Mouse (Mus musculus): ENCODE measurements around the gene Dars.

Dars gene

DNA sequence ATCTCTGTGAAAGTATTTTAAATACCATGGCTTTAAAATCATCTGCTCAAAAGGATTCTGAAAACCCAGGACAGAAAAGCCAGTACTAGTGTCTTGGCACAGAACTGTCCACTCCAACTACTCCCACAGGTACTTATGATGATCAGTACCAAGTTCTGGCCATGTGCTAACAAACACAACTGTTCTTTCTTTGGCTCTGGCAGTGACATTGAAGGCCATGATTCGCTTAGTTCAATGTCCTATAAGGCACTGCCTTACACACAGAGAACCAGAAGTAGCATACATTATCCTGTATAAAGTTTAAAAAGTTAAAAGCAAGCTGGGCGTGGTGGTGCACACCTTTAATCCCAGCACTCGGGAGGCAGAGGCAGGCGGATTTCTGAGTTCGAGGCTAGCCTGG lies 6.0 kb downstream of the Dars start:
- no peak for DNase-seq

DNA sequence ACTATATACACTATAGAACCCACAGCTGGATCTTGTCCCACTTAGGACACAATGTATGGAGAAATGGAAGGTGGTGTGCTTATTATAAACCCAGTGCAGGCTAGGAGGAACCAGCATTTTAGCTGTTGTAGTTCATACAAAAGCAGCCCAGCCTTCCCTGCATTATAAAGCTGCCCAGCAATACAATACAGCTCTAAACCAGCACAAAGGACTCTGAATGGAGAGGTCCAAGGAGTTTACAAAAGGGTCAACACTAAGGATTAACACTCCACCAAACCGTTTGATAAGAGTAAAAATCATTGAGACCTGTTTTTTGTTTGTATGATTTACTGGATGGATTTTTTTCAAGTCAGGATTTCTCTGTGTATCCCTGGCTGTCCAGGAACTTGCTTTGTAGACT lies 10.3 kb downstream of the Dars start:
- DNase-seq = no peak

DNA sequence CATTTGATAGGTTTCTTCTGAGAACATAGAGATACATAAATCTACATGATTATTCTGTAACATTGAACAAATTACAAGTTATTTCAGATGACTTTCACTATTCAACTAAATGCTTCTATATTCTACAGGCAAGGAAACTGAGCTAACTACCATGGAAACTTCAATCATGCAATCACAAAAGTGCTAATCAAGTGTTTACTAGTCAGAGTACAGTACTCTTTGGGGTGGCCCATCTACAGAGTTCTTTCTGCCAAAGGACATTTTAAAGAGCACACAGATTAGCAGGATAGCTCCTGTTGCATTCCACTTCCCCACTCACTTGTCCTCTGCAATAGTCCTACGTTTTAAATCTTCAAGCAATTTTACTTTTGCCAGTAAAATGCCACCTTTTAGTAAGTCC lies 11.5 kb downstream of the Dars start:
- DNase-seq = no peak

DNA sequence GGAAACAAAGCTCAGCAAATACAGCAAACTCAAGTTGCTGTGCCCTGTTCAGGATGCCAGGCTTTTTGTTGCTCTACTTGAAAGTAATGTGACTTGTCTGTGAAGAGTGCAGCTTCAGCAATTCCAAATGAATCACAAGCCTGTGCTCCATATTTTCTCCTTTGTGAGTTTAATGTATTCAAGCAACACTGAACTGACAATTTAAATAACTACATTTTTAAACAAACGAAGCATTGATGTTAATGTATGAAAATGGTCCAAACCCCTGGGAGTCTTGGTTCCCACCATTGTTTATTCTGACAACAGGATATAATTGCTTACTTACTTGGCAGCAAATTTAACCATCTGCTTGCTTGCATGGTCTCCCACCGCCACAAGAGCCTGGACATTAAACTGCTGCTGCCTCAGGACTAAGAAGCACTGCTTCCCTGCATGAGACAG lies 12.1 kb downstream of the Dars start:
- DNase-seq = peak; percentile 27

DNA sequence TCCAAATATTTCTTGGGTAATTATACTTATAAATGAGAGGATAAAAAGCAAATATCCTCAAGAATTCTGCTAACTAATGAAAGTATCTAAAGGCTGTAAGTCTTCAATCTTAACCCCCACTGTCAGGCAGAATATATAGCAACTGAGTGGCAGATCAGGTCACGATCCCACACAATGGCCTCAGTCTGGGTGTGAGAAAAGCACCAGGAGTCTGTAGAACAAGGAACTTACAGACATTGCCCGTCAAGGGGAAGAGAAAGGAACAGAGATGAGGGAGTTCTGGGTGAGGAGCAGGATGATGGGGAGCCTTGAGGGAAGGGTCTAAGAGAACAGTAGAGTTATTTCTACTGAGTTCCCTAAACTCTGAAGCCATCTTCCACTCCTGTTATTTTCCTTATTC lies 16.2 kb downstream of the Dars start:
- DNase-seq = no peak

DNA sequence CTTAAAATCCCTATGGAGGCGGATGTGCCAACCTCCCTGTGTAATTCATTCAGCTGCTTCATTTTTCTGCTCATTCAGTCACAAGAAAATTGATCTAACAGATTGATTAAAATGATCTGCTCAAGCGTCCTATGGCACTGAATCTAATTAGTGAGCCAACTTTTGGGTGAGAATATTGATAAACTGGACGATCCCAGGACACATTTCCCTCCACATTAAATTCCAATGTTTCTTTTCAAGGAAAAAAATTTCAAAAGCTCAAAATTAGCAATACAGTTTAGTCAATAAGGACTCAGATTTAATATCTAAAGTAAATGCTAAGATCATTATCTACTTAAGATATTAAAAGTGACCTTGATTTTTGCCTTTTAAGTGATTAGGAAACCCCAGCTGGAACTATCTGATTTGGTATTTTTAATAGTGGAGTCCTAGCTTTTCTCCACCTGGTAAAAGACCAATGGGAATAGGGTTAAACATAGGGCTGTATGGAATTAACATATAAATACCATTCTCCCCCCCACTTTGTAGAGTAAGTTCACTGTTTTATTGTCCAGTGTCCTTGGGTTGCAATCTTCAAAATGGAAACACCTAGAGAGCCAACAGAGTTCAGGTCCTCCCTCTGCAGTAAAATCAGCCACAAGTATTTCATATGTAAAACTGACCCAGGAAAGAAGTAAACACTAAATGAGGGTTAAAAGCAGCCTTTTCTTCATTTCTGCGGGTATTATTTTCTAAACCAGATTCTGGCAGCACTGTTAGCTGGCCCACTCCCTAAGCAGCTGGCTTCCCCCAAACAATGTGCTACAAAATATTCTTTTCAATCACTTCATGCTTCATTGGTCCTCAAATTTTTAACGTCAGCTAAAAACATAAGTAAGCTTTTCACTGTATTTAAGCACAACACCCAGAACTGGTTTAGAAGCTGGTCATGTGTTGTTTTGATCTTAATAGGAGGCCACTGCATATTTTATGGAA lies 16.9 kb downstream of the Dars start:
- no peak for DNase-seq

DNA sequence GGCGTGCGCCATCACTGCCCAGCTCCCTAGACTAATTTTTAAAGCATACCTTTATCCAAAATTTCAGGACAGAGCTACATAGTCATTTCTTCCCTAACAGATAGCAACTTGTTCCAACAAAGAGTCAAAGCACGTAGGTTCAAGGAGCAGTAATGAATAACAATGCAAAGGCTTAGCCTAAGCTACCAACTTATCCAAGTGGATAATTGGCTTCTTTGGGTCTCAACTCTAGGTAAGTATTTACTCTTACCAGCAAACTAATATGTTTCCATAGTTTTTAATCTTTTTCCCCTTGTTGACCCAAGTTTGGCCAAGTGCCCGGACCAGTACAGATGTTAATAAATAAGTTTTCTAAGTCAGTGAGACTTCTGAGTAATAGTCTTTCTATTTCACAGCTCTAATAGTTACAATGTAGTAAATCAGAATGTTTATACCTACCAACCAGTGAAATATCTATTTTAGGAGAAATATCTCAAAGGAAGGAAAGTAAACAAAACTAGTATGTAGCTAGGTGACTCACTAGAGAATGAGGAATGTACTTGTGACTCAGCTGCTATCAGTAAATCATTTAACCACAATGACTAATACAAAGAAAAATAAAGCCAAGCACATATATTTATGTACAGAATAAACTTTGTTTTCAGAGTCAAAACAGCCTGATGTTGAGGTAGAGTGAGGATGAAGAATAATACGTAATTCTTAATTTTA lies 18.3 kb downstream of the Dars start:
- no peak for DNase-seq

DNA sequence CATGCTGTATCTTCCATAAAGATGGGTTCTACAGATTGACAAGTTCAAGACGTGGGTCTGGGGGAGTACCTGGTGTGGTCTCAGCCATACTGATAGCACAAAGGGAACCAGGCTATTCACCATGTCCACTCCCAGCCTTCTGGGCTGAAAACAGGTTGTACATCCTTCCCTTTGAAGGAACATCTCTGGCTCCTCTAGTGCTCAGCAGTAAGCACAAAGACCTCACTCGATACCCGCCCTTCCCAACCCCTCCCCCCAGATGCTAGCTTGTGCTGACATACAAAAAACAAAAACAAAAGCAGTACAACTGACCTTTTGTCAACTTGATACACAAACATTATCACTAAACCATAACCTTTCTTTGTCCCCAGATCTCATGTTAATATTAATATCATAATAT lies 22.5 kb downstream of the Dars start:
- no peak for DNase-seq

DNA sequence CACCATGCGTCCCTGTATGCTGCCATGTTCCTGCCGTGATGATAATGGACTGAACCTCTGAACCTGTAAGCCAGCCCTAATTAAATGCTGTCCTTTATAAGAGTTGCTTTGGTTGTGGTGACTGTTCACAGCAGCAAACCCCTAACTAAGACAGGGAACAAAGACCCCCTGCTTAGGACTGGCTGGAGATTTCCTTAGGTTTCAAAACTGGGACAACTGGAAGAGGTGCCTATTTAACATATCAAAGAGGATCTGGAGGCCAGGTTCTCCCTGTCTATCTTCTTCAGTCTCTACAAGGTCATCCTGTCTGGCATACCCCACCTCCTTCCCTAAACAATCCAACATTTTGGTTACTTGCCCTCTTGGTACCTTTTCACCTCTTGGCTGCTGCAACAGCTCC lies 24.8 kb downstream of the Dars start:
- DNase-seq = no peak

DNA sequence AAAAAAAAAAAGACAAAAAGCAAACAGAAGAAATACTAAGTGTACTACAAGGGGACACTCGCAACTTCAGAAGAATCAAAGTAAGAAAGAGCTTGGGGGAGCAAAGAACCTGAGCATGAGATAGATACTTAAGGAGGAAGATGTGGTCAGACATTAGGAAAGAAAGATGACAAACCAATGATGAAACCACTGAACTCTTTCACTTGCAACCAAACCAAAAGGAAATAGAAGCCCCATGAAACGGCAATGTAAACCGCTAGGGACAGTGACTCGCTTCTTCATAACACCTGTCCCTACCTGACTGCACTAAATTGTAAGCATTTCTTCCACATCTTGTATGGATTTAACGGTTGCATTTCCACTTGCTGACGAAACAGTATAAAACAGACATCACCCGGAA lies 30.7 kb downstream of the Dars start:
- DNase-seq = no peak

DNA sequence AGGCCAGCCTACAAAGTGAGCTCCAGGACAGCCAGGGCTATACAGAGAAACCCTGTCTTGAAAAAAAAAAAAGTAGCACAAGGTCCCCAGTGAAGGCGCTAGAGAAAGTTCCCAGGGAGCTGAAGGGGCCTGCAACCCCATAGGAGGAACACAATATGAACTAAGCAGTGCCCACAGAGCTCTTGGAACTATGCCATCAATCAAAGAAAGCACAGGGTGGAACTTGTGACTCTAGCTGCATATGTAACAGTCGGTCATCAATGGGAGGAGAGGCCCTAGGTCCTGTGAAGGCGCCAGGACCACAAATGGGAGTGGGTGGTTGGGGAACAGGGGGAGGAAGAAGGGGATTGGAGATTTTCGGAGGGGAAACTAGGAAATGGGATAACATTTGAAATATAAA lies 40.3 kb downstream of the Dars start:
- DNase-seq = no peak

DNA sequence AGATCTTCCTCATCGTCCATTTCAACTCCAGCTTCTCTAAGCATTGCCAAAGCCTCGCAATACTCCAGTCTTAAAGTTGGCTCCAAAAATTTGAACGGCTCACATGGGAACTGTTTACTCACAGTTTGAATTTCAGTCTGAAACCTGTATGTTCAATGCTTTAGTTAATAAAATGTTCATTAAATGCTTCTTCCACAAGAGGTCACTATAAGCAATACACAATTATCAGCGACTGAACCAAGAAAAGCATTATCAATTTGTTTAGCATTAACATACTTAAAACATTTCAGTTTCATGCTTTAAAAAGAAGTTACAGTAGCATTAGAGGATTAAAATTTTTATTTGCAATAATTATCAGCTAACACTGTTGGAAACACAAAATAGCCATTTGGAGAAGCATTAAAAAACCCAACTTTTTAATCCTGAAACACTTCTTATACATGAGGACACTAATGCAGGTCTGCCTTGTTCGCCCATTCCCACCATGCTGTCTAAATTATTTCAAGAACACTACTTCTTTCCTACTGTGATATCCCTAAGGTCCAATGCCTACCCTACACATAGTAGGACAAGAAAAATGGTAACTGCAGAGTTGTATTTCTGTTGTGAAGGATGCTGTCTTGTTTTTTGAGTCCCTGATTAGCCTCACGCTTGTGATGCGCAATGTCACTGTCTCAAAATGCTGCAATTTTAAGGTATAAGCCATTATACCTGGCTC lies 44.9 kb downstream of the Dars start:
- DNase-seq = no peak

DNA sequence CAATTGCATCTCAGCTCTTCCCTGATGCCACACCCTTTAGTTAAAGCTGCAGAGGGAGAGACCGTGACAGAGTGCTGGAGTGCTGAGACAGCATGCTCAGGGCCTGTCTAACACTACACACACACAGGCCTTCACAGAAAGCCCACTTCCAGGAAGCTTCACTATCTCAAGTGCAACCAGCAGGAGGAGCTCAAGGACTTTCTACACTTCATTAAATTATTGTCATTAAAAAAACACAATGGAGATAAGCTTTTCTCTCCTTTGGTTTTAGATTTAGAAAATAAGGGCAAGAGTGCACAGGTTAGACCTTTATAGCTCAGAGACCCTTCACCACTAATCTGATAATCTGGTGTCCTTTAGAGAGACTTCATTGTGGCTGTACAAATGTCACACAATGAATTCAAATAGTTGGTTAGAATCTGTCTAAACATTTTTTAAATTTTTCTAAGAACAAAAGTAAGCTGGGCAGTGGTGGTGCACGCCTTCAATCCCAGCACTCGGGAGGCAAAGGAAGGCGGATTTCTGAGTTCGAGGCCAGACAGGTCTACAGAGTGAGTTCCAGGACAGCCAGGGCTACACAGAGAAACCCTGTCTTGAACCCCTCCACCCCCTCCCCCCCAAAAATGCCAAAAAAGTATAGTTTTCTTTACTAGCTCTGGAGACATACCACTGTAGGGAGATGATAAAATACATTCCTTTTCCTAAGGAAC lies 48.3 kb downstream of the Dars start:
- DNase-seq = no peak

DNA sequence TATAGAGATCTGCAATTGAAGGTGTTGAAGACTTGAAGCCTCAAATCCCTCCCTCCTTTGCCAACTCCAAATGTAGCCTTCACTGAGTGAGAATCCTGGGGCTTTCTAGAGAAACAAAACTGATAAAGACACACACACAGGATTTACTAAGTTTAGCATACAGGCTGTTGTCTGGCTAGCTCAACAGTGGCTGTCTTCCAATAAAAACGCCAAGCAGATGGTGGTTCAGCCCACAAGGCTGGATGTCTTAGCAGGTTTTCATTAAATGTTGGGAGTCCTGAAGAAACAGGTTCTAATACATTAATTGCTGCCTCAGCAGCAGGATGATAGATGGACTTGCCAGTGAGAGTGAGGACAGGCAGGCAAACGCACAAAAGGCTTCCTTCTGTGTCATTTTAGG lies 56.6 kb downstream of the Dars start:
- DNase-seq = peak; percentile 80

DNA sequence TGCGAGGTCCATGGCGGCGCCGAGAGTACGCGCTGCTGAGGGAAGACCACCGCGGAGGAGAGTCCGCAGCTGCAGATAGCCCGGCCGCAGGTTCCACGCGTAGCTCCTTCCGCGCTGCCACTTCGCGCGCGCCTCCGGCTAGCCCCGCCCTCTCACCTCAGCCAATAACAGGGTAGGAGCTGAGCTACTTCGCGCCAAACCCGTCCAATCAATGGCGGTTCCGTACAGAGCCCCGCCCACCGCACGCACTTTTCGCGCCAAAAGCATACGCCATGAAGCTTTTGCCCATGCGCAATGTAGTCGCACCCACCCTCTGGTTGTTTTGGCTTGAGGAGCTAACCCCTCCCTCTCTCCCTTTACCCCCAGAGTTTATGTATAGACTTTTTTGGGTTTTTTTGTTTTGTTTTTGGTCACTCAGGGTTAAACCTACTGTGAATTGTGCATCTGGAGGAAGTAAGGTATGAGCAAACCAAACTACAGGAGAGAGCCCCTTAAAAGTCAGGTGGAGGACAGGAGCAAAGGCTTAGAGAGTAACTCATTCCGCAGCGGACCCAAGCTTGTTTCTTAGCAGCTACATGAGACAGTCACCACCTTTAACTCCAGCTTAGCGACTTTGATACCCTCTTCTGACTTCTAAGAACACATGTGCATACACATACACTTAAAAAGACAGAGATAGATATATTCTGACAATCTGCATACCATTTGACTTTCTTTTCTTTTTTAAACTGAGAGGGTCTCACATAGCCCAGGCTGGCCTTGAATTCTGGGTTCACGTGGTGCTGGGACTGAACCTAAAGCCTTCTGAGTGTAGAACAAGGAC lies 57.4 kb downstream of the Dars start, which contains the start of gene Mcm6:
Gene Mcm6 (minus strand): TSS at position 111 of the 823 bp plus-strand sequence.
- peak; percentile 92 for DNase-seq

DNA sequence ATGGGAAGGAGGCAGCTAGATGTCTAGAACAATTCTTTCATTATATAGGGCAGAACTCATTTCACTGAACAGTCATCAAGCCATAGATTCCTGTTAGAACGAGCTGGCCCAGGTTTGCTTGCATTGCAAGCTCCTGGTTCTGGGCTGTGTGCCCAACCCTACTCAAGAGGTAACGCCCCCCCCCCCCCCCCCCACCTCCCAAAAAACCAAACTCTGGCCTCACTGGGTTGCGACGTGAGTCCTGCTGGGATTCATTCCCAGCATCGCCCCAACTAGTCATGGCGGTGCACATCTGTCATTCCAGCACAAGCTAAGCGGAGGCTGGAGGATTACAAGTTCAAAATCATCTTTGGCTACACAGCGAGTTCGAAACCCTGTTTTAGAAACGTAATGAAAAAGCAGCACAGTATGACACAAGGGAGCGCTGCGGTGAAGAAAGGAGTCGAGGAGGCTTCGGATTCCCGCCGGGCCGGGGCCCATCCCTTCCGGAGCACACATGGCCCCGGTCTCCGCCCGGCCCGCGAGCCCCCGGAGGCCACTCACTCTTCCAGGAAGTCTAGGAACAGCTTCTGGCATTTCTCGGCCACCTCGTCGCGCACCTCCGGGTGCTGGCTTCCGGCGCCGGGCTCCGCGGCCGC lies 58.1 kb downstream of the Dars start:
- peak; percentile 25 for DNase-seq

DNA sequence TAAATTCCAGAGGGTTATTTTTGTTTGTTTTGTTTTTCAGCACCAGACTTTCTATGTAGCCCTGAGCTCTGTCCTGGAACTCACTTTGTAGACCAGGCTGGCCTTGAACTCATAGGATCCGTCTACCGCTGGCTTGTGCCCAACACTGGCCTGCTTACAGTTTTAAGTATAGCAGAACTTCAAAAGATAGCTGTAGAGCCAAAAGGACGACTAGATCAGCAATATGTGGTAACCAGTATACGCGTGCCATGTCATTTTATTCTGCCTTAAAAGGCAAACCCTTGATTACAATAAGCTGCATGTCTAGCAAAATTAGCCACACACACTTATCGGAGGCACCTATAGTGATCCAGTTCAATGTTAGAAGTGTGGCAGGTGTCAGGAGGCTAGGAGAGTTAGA lies 58.9 kb downstream of the Dars start:
- no peak for DNase-seq

DNA sequence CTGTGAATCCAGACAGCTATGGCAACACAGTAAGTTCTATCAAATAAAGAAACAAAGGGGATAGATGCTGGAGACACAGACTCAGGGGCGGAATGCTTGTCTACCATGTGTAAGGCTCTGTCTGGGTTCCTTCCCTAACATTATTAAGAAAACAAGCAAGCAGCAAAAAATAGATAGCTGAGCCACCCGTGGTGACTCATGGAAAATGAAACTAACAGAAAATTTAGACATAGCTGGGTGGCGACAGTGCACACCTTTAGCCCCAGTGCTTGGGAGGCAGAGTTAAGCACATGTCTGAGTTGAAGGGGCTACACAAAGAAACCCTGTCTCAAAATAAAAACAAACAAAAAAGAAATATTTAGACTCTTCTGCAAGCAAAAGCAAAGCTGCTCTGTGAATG lies 59.7 kb downstream of the Dars start:
- no peak for DNase-seq

DNA sequence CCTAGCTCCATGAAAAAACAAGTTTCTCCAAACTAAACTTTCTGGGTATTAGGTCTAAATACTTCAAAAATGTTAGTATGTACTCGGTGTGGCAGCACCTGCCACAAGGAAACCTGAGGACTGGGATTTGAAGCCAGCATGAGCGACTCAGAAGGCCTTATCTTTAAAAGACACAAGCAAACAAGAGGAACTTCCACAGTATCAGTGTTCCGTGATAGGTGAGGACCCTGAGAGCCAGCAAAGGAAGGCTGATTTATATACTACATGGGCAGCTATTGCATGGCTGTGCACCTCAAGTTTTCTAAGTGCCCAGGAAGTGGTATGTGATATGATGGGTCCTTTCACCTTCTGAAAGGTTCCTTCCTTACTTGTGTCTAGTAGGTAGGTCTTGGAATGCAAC lies 64.1 kb downstream of the Dars start:
- no peak for DNase-seq

DNA sequence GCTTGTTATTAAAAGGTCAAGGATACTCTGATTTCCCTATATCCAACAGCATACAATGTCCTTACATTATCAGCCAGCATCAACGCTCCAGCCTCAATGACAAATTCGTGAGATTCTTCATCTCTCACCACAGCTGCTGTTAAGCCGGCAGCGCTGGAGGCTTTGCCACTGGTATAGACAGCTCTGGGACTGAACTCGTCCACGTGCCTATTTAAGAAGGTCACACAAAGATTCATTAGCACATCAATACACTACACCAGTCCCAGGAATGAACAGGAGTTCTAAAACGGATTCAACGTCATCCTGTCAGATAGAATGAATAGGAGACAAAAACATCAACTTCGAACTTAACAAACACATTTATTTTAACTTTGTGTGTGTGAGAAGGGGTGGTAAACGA lies 72.9 kb downstream of the Dars start:
- no peak for DNase-seq

DNA sequence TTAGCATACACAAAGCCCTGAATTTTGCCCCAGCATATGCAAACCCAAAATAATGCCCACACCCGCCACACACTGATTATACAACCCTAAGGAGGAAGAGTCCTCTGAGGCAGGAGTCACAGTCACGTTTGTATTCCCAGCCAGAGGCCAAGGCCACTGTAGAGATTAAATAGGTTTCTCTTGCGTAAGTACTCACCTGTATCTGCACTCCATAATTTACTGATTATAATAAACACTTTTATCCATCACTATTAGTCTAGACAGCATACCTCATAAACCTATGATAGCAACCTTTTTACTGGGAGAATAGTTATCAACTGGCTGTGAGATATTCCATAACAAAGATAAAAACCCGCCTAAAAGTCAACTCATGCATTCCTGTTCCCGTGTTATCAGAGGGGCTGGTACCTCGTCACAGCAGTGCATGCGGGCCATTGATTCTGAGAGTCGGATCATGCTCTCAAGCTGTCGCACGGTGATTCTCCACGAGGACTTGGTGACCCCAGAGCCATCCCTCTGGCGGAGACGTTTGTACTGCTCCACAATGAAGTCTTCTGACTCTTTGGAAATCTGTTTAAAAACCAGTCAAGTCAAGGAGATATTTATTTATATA lies 79.4 kb downstream of the Dars start:
- DNase-seq = no peak

All from cerebellum, adult 9-10 months (tissue).